11 mouse cellular contexts compared by ENCODE assay signal in the genomic region with DNA sequence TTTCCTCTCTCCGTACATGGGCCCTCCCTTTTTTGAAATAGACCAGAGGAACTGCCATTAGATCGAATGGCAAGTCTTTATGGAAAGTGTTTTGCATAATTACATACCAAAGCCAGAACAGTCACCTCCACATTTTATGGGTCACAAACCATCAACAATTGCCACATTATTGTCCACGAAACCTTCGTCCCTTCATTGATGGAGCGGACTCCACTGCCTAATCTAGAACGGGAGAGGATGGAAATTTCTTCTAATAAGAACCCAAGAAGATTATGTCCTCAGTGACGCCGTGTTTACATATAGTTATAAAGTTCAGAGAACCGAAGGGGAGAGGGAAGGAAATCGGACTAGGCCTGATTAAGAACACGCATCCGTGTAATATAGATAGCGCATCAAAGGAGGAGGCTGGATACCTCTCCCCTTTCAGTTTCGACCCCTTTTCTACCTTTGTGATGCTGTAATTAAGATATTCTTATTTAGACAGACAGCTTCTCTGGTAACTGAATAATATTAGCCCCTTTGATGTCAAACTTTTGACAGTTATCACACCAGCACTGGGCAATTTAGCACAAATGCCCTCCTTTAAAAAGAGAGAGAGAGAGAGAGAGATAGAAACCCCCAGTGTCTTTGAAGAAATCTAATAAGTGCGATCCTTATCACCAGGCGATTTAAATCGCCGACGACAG. TPM values are rescaled to one million over a fixed set of nuclear protein-coding genes. Genes with fewer than 3 reads are reported as not detected.
A peak's percentile ranks its signal among the peaks of the same experiment; 100 is the strongest.
DNase-seq lines count a peak whose midpoint lies in the region; ATAC-seq and TF ChIP-seq lines count a peak whose summit lies in the region.
"Had no signal": no experiment of that assay in that cellular context is flagged by ENCODE, and none has a peak within 500 bp of the region (broad histone marks: within the 10 kb centered on the region; RNA-seq: fewer than 3 reads in every experiment).

No protein-coding gene starts in this region.

- H3K27me3 ChIP-seq in forebrain, embryonic 10.5 days (ENCODE audit: poor library complexity, severe bottlenecking): peaks cover 100% of the 10 kb centered on the region
- peaks cover 91% of the 10 kb centered on the region for H3K27me3 ChIP-seq in hindbrain, embryonic 14.5 days (ENCODE audit: control insufficient read depth, insufficient read depth, low read length)
- peaks cover 74% of the 10 kb centered on the region for H3K27me3 ChIP-seq in neural tube, embryonic 11.5 days (ENCODE audit: control insufficient read depth, insufficient read depth, low read length)
- H3K27me3 ChIP-seq: Patski had no signal

- peak overlapping the region; percentile 93 for H3K27ac ChIP-seq in forebrain, embryonic 10.5 days
- H3K27ac ChIP-seq in hindbrain, embryonic 14.5 days: peak overlapping the region; percentile 77
- H3K27ac ChIP-seq in neural tube, embryonic 11.5 days (ENCODE audit: low read depth, low read length): no peak overlapping the region

- DNase-seq in brain, embryonic 14.5 days (ENCODE audit: low read depth): peak; percentile 77
- peak; percentile 50 for DNase-seq in forebrain, embryonic 10.5 days (ENCODE audit: extremely low spot score, low spot score)
- peak; percentile 53 for DNase-seq in hindbrain, embryonic 14.5 days (ENCODE audit: low spot score)
- DNase-seq in neural tube, embryonic 11.5 days (ENCODE audit: low spot score): peak; percentile 42
- no peak for DNase-seq in cerebellum, postnatal 4 days (ENCODE audit: low spot score in 2 of 2)
- no peak for DNase-seq in thymus, postnatal 4 days

- 1% methylated on average over 19 of the region's 19 CpGs for WGBS in forebrain, embryonic 10.5 days
- WGBS in hindbrain, embryonic 14.5 days: 8% methylated on average over 19 of the region's 19 CpGs
- 3% methylated on average over 19 of the region's 19 CpGs for WGBS in neural tube, embryonic 11.5 days

- H3K4me1 ChIP-seq in forebrain, embryonic 10.5 days: peaks cover 99% of the 10 kb centered on the region
- no peaks in the 10 kb centered on the region; the same call in 1 of the 2 replicates for H3K4me1 ChIP-seq in hindbrain, embryonic 14.5 days (replicated peaks; ENCODE audit: control insufficient read depth, insufficient read depth, low read length)
- H3K4me1 ChIP-seq in neural tube, embryonic 11.5 days (ENCODE audit: control insufficient read depth, insufficient read depth, low read length): peaks cover 28% of the 10 kb centered on the region

- H3K36me3 ChIP-seq in forebrain, embryonic 10.5 days (replicated peaks): no peaks in the 10 kb centered on the region
- no peaks in the 10 kb centered on the region for H3K36me3 ChIP-seq in hindbrain, embryonic 14.5 days (replicated peaks; ENCODE audit: control insufficient read depth, insufficient read depth)
- H3K36me3 ChIP-seq in neural tube, embryonic 11.5 days (ENCODE audit: control insufficient read depth, insufficient read depth, low read length): no peaks in the 10 kb centered on the region

- ATAC-seq in hindbrain, embryonic 14.5 days (ENCODE audit: low FRiP score): no peak
- no peak for ATAC-seq in neural tube, embryonic 11.5 days (ENCODE audit: insufficient read depth, low FRiP score, low TSS enrichment)
- no peak for ATAC-seq in megakaryocyte progenitor cell, adult 5-6 weeks (replicated peaks; ENCODE audit: poor library complexity)
- ATAC-seq: Patski had no signal

- H3K4me3 ChIP-seq in forebrain, embryonic 10.5 days: peak overlapping the region; percentile 57
- no peak overlapping the region for H3K4me3 ChIP-seq in hindbrain, embryonic 14.5 days (replicated peaks; ENCODE audit: low read length)
- no peak overlapping the region for H3K4me3 ChIP-seq in neural tube, embryonic 11.5 days (ENCODE audit: low read depth, low read length)
- H3K4me3 ChIP-seq: myocyte had no signal

- peak overlapping the region; percentile 48 for H3K4me2 ChIP-seq in hindbrain, embryonic 14.5 days (replicated peaks)
- no peak overlapping the region for H3K4me2 ChIP-seq in neural tube, embryonic 11.5 days (ENCODE audit: low read depth)

- no peak for TF ChIP-seq POLR2A in brain, embryonic 14.5 days (IDR thresholded peaks at IDR 0.05; ENCODE audit: borderline replicate concordance, extremely low read depth, insufficient read depth, insufficient read length, poor library complexity, severe bottlenecking)

- no peak for TF ChIP-seq CTCF in brain, embryonic 14.5 days (IDR thresholded peaks at IDR 0.05; ENCODE audit: borderline replicate concordance, extremely low read depth, insufficient read depth, insufficient read length)

- H3K9ac ChIP-seq in hindbrain, embryonic 14.5 days: peak overlapping the region; percentile 37; the same call in 1 of the 2 replicates
- no peak overlapping the region for H3K9ac ChIP-seq in neural tube, embryonic 11.5 days (ENCODE audit: low read length)

- H3K9me3 ChIP-seq in forebrain, embryonic 10.5 days: no peaks in the 10 kb centered on the region
- H3K9me3 ChIP-seq in hindbrain, embryonic 14.5 days (ENCODE audit: control insufficient read depth, low read length): no peaks in the 10 kb centered on the region
- H3K9me3 ChIP-seq in neural tube, embryonic 11.5 days (ENCODE audit: control insufficient read depth, low read length): no peaks in the 10 kb centered on the region

RNA-seq across cellular contexts. Expression of a gene that starts 36.9 kb away (rescaled TPM):
- polyA plus RNA-seq in brain, embryonic 14.5 days (2012; rRNA removed): 244 and 291 TPM in 2 replicates
- 82.3 and 82.7 TPM in 2 replicates for polyA plus RNA-seq in forebrain, embryonic 10.5 days (2016; fragmentation: Nextera tagmentation; extraction: Ambion mirVana)
- 105 and 127 TPM in 2 replicates for polyA plus RNA-seq in hindbrain, embryonic 14.5 days (2014; fragmentation: Nextera tagmentation; extraction: Ambion mirVana)
- polyA plus RNA-seq in neural tube, embryonic 11.5 days (2014; fragmentation: Nextera tagmentation; extraction: Ambion mirVana): 88.5 and 95.9 TPM in 2 replicates
- total RNA-seq in megakaryocyte progenitor cell, adult 5-6 weeks (2015): not detected in 2 replicates
- not detected in 2 replicates for total RNA-seq in megakaryocyte progenitor cell, adult 5-6 weeks (2017)
- total RNA-seq: common myeloid progenitor, adult 5-6 weeks; hematopoietic stem cell, adult 5-6 weeks had no signal

Comparison
In these comparisons a context has a peak if more than half of its experiments do, and no peak if none do; other contexts are left out.
1. DNase-seq: peak in brain, embryonic 14.5 days (single experiment), forebrain, embryonic 10.5 days (single experiment), hindbrain, embryonic 14.5 days (single experiment) and neural tube, embryonic 11.5 days (single experiment); none in cerebellum, postnatal 4 days (0 of 2) and thymus, postnatal 4 days (single experiment).